Mouse (Mus musculus) kidney, embryonic 16.5 days (tissue): ENCODE results near the gene Sptan1. TPM values are rescaled to one million over a fixed set of nuclear protein-coding genes. Genes with fewer than 3 reads are reported as not detected.

Experiments
- ATAC-seq: fragments of 200-750 bp; cut with Nextera tagmentation; 2 replicates; pipeline ENCODE4 v1.8.0; 2017; ENCODE audit warnings: moderate TSS enrichment; ENCODE audit not compliant: low FRiP score, low TSS enrichment
- H3K27ac ChIP-seq: fragments of 300-500 bp; sonication (generic); 2 replicates; pipeline ENCODE4 v1.5.1; 2014; ENCODE audit warnings: low read length
- H3K27me3 ChIP-seq: fragments of 300-500 bp; sonication (generic); 2 replicates; pipeline ENCODE4 v1.6.1; 2014; ENCODE audit warnings: low read length, control low read depth, mixed read lengths; ENCODE audit not compliant: insufficient read depth
- H3K36me3 ChIP-seq: fragments of 300-500 bp; sonication (generic); 2 replicates; pipeline ENCODE4 v1.6.1; 2014; ENCODE audit warnings: low read length, control low read depth, mixed read lengths; ENCODE audit not compliant: insufficient read depth
- H3K4me1 ChIP-seq: fragments of 300-500 bp; sonication (generic); 2 replicates; pipeline ENCODE4 v1.6.1; 2014; ENCODE audit warnings: low read length, control low read depth, mixed read lengths; ENCODE audit not compliant: insufficient read depth
- H3K4me2 ChIP-seq: fragments of 300-500 bp; sonication (generic); replicated peaks from 2 replicates; pipeline ENCODE4 v1.6.1; 2014; ENCODE audit warnings: low read depth, low read length
- H3K4me3 ChIP-seq: fragments of 300-500 bp; sonication (generic); 2 replicates; pipeline ENCODE4 v1.5.1; 2014; ENCODE audit warnings: mild to moderate bottlenecking, low read length
- H3K9ac ChIP-seq: fragments of 300-500 bp; sonication (generic); replicated peaks from 2 replicates; pipeline ENCODE4 v1.6.1; 2014; ENCODE audit warnings: low read length
- H3K9me3 ChIP-seq: fragments of 300-500 bp; sonication (generic); 2 replicates; pipeline ENCODE4 v1.6.1; 2016; ENCODE audit warnings: low read length, control low read depth
- WGBS: fragments of 180-500 bp; shearing (Covaris S2); extraction: QIAGEN DNeasy Blood & Tissue Kit; methylation state at CpG from one replicate; pipeline ENCODE4 v1.1.7; 2014; 5-methylcytosine and 5-hydroxymethylcytosine counted together
- microRNA-seq: library from miRNA; unstranded; fragments of <30 nt; microRNA quantifications from one replicate; pipeline ENCODE4, GENCODE M21; 2016
- polyA plus RNA-seq: library from polyadenylated mRNA; unstranded; fragments of >200 nt; fragmentation: Nextera tagmentation; extraction: Ambion mirVana; gene quantifications from 2 replicates; pipeline ENCODE4 v1.2.1, GENCODE M21; 2015

Gene Sptan1
- polyA plus RNA-seq, 1 experiment from 2014 or later: 102 TPM

GRCm38 (mm10) chr2:30076959-30077358, 111.6 kb downstream of the Sptan1 start:
- H3K4me3 ChIP-seq: peak overlapping the region; percentile 63
- H3K27ac ChIP-seq: peak overlapping the region; percentile 84
- no peaks in the 10 kb centered on the region for H3K27me3 ChIP-seq
- H3K9ac ChIP-seq: peak overlapping the region; percentile 42; the same call in 1 of the 2 replicates
- no peaks in the 10 kb centered on the region for H3K9me3 ChIP-seq
- H3K4me2 ChIP-seq: peak overlapping the region; percentile 93
- peaks cover 14% of the 10 kb centered on the region for H3K4me1 ChIP-seq
- ATAC-seq: peak; percentile 29
- WGBS: 68% methylated on average over 6 of the region's 6 CpGs
- peaks cover 16% of the 10 kb centered on the region for H3K36me3 ChIP-seq

- Histone ChIP-seq H3K9me3 (no peaks in the 10 kb centered on the region), H3K4me3 (peak within 1 kb of the TSS; percentile 63), H3K4me1 (peaks cover 14% of the 10 kb centered on the region), H3K9ac (peak within 1 kb of the TSS; percentile 66), H3K4me2 (peak within 1 kb of the TSS; percentile 93), H3K36me3 (peaks cover 12% of the 10 kb centered on the region), H3K27me3 (no peaks in the 10 kb centered on the region), H3K27ac (peak within 1 kb of the TSS; percentile 84)
- 0% methylated on average over 53 of the region's 53 CpGs for WGBS
- peak; percentile 83 for ATAC-seq
These were observed 112.4 kb downstream of the Sptan1 start, which contains the start of gene Pkn3 for GRCm38 (mm10) chr2:30077502-30078348. Gene Pkn3, plus strand, starts transcription at chr2:30077684.

- Histone ChIP-seq H3K27ac (peak overlapping the region; percentile 84), H3K4me2 (peak overlapping the region; percentile 93), H3K4me1 (peaks cover 14% of the 10 kb centered on the region), H3K4me3 (peak overlapping the region; percentile 63), H3K9me3 (no peaks in the 10 kb centered on the region), H3K36me3 (peaks cover 7% of the 10 kb centered on the region; the same call in 1 of the 2 replicates), H3K9ac (peak overlapping the region; percentile 66), H3K27me3 (no peaks in the 10 kb centered on the region)
- 17% methylated on average over 10 of the region's 10 CpGs for WGBS
- ATAC-seq: no peak; the same call in 1 of the 2 replicates
These were observed 113.0 kb downstream of the Sptan1 start for GRCm38 (mm10) chr2:30078349-30078712.

GRCm38 (mm10) chr2:30078760-30079159, 113.4 kb downstream of the Sptan1 start:
- H3K4me3 ChIP-seq: peak overlapping the region; percentile 63
- 69% methylated on average over 4 of the region's 4 CpGs for WGBS
- peaks cover 4% of the 10 kb centered on the region; the same call in 1 of the 2 replicates for H3K36me3 ChIP-seq
- H3K4me1 ChIP-seq: peaks cover 14% of the 10 kb centered on the region
- peak overlapping the region; percentile 84 for H3K27ac ChIP-seq
- peak overlapping the region; percentile 93 for H3K4me2 ChIP-seq
- H3K9me3 ChIP-seq: no peaks in the 10 kb centered on the region
- H3K27me3 ChIP-seq: no peaks in the 10 kb centered on the region
- peak overlapping the region; percentile 66 for H3K9ac ChIP-seq
- ATAC-seq: no peak

GRCm38 (mm10) chr2:30080181-30080800, 114.9 kb downstream of the Sptan1 start:
- Histone ChIP-seq H3K9ac (no peak overlapping the region), H3K9me3 (no peaks in the 10 kb centered on the region), H3K4me3 (no peak overlapping the region), H3K4me1 (peaks cover 18% of the 10 kb centered on the region), H3K4me2 (no peak overlapping the region), H3K27ac (no peak overlapping the region), H3K27me3 (no peaks in the 10 kb centered on the region), H3K36me3 (no peaks in the 10 kb centered on the region)
- 84% methylated on average over 15 of the region's 15 CpGs for WGBS
- ATAC-seq: no peak

Small RNA genes lying within 50 kb of the gene (microRNA-seq; reads per million reads assigned to microRNA genes)
- gene Mir6997: not detected

Other genes starting within 250 kb of the Sptan1 start
- gene Gm13420, start 213.9 kb upstream of the Sptan1 start, polyA plus RNA-seq: 1.8 and 2.1 TPM in 2 replicates
- gene Gm13547, start 206.2 kb upstream of the Sptan1 start, polyA plus RNA-seq: not detected in 2 replicates
- gene Coq4, start 178.1 kb upstream of the Sptan1 start, polyA plus RNA-seq: 44.7 and 46.1 TPM in 2 replicates
- gene Trub2, start 177.1 kb upstream of the Sptan1 start, polyA plus RNA-seq: 42.4 and 45.7 TPM in 2 replicates
- gene Slc27a4, start 162.9 kb upstream of the Sptan1 start, polyA plus RNA-seq: 16.5 and 17.7 TPM in 2 replicates
- 27.5 and 31.1 TPM in 2 replicates for gene Urm1, start 145.5 kb upstream of the Sptan1 start, polyA plus RNA-seq
- 20.1 and 20.8 TPM in 2 replicates for gene Cercam, start 96.4 kb upstream of the Sptan1 start, polyA plus RNA-seq
- 57.7 and 76.5 TPM in 2 replicates for gene Odf2, start 76.3 kb upstream of the Sptan1 start, polyA plus RNA-seq
- gene Gle1, start 30.1 kb upstream of the Sptan1 start, polyA plus RNA-seq: 63.9 and 67.6 TPM in 2 replicates
- 42.5 and 44.1 TPM in 2 replicates for gene Wdr34, start 83.3 kb downstream of the Sptan1 start, polyA plus RNA-seq
- gene Set, start 91.8 kb downstream of the Sptan1 start, polyA plus RNA-seq: 430 and 458 TPM in 2 replicates
- 13.5 and 15.9 TPM in 2 replicates for gene Pkn3, start 112.1 kb downstream of the Sptan1 start, polyA plus RNA-seq
- 41.6 and 42.6 TPM in 2 replicates for gene Zdhhc12, start 128.1 kb downstream of the Sptan1 start, polyA plus RNA-seq
- gene Zer1, start 159.0 kb downstream of the Sptan1 start, polyA plus RNA-seq: 5.6 and 8.0 TPM in 2 replicates
- gene Tbc1d13, start 168.2 kb downstream of the Sptan1 start, polyA plus RNA-seq: 8.2 and 12.3 TPM in 2 replicates
- gene Endog, start 205.9 kb downstream of the Sptan1 start, polyA plus RNA-seq: 22.0 and 22.8 TPM in 2 replicates
- gene Spout1, start 212.9 kb downstream of the Sptan1 start, polyA plus RNA-seq: 83.5 and 93.2 TPM in 2 replicates
- 12.0 and 13.4 TPM in 2 replicates for gene Kyat1, start 240.3 kb downstream of the Sptan1 start, polyA plus RNA-seq